Mouse (Mus musculus): ENCODE data around the gene Tpp2.
"Not testable (repeated sequence)": the region's sequence is repeated elsewhere in the genome, so short reads cannot be mapped to it uniquely, and the experiment has no call there.

The Tpp2 gene

DNA sequence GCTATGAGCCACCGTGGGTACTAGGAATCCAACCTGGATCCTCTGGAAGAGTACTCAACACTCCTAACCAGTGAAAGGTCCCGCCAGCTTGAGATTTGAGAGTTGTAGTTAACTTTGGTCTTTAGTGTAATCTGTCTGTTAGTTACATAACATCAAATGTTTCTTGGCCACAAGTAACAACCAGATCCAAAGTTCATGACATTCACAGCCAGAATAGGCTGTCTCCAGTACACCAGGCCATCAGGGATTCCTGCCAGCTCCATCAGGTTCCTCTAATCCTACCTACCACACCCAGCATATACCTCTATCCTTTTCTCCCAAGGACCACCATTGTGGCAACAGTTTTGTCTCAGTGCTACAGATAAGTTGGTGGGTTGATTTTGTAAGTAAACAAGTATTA is 82.1 kb downstream of the Tpp2 start:
- DNase-seq (ENCODE audit: low read depth, low spot score), result no peak

DNA sequence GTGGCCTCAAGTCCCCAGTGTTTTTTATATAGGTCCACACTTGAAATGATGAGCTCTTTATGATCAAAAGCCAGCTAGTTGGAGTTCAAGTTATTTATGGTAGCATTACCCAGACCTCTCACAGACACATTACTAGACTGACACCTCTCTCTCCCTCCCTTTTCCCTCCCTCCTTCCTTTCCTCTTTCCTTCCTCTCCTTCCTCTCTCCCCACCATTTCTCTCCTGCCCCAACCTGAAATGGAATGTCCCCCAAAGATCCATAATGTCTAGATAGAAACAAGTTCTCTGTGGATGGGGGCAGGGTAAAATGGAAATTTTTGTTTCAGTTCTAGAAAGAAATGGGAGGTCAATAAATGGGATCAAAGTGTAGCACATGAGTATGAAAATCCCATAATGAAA is 86.5 kb downstream of the Tpp2 start, which contains the start of gene Mettl21c:
Mettl21c (minus strand) TSS at position 101 of the 400 bp plus-strand sequence.
- DNase-seq (ENCODE audit: low read depth, low spot score), result no peak

GRCm38 (mm10) chr1:44022656-44023055 is 89.2 kb downstream of the Tpp2 start:
- no peak for DNase-seq (ENCODE audit: low read depth, low spot score)

DNA sequence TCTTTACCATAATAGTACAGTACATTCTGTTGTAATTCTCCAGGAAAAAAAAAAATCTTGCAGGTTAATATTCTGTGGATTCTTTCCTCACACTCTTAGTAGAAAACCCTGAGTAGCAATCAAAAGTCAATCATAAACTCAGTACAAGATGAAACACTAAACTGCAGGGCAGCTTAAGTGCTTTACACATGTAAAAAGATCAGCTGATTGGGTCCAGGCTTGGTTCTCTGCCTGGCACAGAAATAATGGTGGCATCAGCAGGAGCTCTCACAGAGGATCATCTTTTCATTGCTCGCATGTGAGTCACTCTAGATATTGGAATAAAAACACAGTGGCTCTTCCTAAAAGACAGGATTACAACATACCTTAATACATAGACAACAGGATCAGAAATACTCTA is 94.2 kb downstream of the Tpp2 start:
- DNase-seq (ENCODE audit: low read depth, low spot score), result no peak

DNA sequence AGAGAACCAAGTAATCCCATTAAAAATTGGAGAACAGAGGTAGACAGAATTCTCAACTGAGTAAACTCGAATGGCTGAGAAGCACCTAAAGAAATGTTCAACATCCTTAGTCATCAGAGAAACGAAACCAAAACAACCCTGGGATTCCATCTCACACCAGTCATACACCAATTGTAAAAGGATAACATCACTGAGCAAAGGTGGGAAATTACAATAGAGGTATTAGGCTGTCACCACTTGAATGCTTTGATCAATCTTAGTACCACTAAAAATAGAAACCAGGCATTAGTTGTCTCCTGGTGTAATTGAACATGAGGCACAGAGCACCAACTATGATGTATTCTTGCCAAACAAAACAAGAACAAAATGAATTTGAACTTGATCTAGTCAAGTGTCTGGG is 98.8 kb downstream of the Tpp2 start:
- no peak for DNase-seq (ENCODE audit: low read depth, low spot score)

GRCm38 (mm10) chr1:44032948-44033347 is 99.5 kb downstream of the Tpp2 start:
- DNase-seq (ENCODE audit: low read depth, low spot score), result no peak

DNA sequence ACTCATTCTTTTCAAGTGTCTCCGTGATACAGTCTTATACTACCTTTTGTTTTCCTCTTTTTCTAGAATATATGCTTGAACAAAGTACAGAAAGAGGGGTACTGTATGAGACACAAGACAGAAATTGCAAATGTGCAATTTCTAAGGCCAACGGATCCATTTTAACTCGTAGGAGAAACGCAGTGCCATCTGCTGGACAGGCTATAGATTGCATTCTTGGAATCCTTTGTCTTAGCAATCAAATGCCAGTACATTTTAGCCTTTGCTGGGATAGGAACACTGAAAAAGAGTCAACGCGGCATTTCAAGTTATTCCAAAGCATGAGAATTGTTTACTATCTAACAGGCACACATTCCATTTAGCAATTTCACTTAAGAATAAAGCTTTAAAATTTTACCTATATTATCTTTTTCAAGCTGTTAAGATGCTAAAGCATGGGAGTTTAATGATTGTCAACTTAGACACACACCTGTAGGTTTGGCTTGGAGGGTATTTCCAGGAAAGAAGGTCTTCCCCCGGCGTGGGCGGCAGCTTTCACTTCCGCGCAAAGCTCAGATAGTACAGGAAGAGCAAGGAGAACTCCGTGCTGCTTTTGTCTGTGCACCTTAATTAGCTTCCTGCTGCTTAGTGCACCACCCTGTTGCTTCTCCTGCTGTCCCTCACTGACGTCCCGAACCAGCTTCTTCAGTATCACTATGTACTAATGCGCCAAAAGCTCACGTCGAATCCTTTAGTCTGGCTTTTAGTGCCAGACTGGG is 108.5 kb downstream of the Tpp2 start:
- DNase-seq (ENCODE audit: low read depth, low spot score), result peak; percentile 87

DNA sequence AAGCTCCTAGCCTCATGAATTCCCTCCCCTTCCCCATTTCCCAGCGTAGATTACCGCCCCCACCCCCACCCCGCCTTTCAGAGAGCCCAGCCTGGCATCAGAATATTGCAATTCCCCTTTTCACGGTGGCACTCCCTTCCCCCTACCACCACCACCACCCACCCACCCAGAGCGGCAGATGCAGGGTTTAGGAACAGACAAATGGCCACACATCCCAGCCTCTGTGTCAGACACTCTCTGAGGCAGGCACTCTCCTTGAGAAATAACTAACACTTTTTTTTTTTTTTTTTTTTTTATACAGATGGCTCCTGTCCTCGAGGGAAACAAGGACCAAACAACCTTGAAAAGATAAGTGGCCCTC is 109.1 kb downstream of the Tpp2 start:
- no peak for DNase-seq (ENCODE audit: low read depth, low spot score)

DNA sequence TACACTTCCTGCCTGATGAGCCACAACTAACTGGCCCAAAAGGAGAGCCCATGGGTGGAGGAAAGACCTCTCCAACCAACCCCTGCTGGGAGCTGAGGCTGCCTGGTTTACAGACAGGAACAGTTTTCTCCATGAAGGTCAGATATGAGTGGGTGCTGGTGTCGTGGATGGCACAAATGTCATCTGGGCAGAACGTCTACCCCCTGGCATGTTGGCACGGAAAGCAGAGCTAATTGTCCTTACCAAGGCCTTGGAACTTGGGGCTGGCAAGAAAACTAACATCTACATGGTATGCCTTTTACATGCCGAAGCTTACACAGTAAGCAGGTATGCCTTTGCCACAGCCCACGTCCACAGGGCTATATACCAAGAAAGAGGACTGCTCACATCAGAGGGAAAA is 112.2 kb downstream of the Tpp2 start:
- DNase-seq (ENCODE audit: low read depth, low spot score), result not testable (repeated sequence)

GRCm38 (mm10) chr1:44046556-44046955 is 113.1 kb downstream of the Tpp2 start:
- no peak for DNase-seq (ENCODE audit: low read depth, low spot score)
